Mouse (Mus musculus) midbrain, postnatal 0 days (tissue): Measurements from ENCODE around the gene Ptprj. TPM values are rescaled to one million over a fixed set of nuclear protein-coding genes. Genes with fewer than 3 reads are reported as not detected.

Experiments
- ATAC-seq: fragments of 200-750 bp; cut with Nextera tagmentation; 2 replicates; pipeline ENCODE4 v1.8.0; 2017; ENCODE audit warnings: moderate number of reproducible peaks, mild to moderate bottlenecking, moderate TSS enrichment, moderate library complexity; ENCODE audit not compliant: low FRiP score
- DNase-seq: peaks from one replicate; pipeline ENCODE4 v3.0.0-alpha.2; 2015; ENCODE audit warnings: low spot score
- H3K27ac ChIP-seq: fragments of 300-500 bp; sonication (generic); 2 replicates; pipeline ENCODE4 v1.5.1; 2014; ENCODE audit warnings: low read depth, mild to moderate bottlenecking, low read length, mixed read lengths
- H3K27me3 ChIP-seq: fragments of 300-500 bp; sonication (generic); 2 replicates; pipeline ENCODE4 v1.6.1; 2014; ENCODE audit warnings: low read length, control low read depth, mixed read lengths; ENCODE audit not compliant: insufficient read depth
- H3K36me3 ChIP-seq: fragments of 300-500 bp; sonication (generic); 2 replicates; pipeline ENCODE4 v1.6.1; 2014; ENCODE audit warnings: low read length, control low read depth, mixed read lengths; ENCODE audit not compliant: insufficient read depth
- H3K4me1 ChIP-seq: fragments of 300-500 bp; sonication (generic); 2 replicates; pipeline ENCODE4 v1.6.1; 2014; ENCODE audit warnings: mild to moderate bottlenecking, control low read depth, antibody characterized with exemption, low read length, mixed read lengths; ENCODE audit not compliant: insufficient read depth
- H3K4me2 ChIP-seq: fragments of 300-500 bp; sonication (generic); 2 replicates; pipeline ENCODE4 v1.6.1; 2014; ENCODE audit warnings: low read depth, mild to moderate bottlenecking, low read length, mixed read lengths; ENCODE audit not compliant: poor library complexity, severe bottlenecking
- H3K4me3 ChIP-seq: fragments of 300-500 bp; sonication (generic); 2 replicates; pipeline ENCODE4 v1.5.1; 2014; ENCODE audit warnings: low read depth, mild to moderate bottlenecking, low read length, moderate library complexity
- H3K9ac ChIP-seq: fragments of 300-500 bp; sonication (generic); replicated peaks from 2 replicates; pipeline ENCODE4 v1.6.1; 2014; ENCODE audit warnings: mild to moderate bottlenecking, low read length, moderate library complexity, mixed read lengths; ENCODE audit not compliant: poor library complexity, severe bottlenecking
- H3K9me3 ChIP-seq: fragments of 300-500 bp; sonication (generic); 2 replicates; pipeline ENCODE4 v1.6.1; 2016; ENCODE audit warnings: low read length, control low read depth
- CTCF ChIP-seq: IDR thresholded peaks from 2 replicates; pipeline ENCODE4 v1.5.1; 2016; ENCODE audit warnings: antibody characterized with exemption, mild to moderate bottlenecking
- WGBS: fragments of 180-500 bp; shearing (Covaris S2); extraction: QIAGEN DNeasy Blood & Tissue Kit; methylation state at CpG from one replicate; pipeline ENCODE4 v1.1.7; 2014; 5-methylcytosine and 5-hydroxymethylcytosine counted together
- polyA plus RNA-seq: library from polyadenylated mRNA; unstranded; fragments of >200 nt; fragmentation: Nextera tagmentation; extraction: Ambion mirVana; gene quantifications from 2 replicates; pipeline ENCODE4 v1.2.1, GENCODE M21; 2015
- total RNA-seq: library from RNA; depleted of rRNA; stranded (reverse); fragments of >200 nt; gene quantifications from 2 replicates; pipeline ENCODE4 v1.2.3, GENCODE M21; 2014

The Ptprj gene
- total and polyA plus RNA-seq, 2 experiments from 2014 or later = 4.3 to 36.6 TPM

DNA sequence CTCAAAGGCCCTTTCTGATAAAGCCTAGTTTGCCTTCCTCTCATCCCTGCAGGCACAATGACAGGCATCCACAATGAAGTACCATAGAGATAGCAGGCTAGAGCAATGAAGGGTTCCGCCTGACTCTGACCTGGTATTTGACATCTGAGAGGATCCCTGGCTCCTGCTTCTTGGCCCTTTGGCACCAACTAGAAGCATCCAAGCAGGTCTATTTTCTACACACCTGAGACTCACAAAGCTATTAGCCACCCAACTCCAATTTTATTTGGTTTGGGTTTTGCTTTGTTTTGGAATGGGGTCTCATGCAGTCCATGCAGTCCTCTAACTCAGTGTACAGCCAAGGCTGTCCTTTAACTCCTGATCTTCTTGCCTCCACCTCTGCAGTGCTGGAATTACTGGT lies 7.7 kb upstream of the Ptprj start:
- WGBS = 94% methylated on average over 1 of the region's 1 CpGs
- H3K27ac ChIP-seq = no peak overlapping the region
- no peak for DNase-seq

GRCm38 (mm10) chr2:90584506-90584905 lies 4.1 kb upstream of the Ptprj start:
- no peak for TF ChIP-seq CTCF
- Histone ChIP-seq H3K4me2 (no peak overlapping the region), H3K9ac (no peak overlapping the region), H3K36me3 (no peaks in the 10 kb centered on the region), H3K27ac (no peak overlapping the region), H3K4me1 (no peaks in the 10 kb centered on the region; the same call in 1 of the 2 replicates), H3K27me3 (no peaks in the 10 kb centered on the region), H3K9me3 (no peaks in the 10 kb centered on the region), H3K4me3 (no peak overlapping the region)
- ATAC-seq (no peak), DNase-seq (no peak)
- 50% methylated on average over 4 of the region's 4 CpGs for WGBS

More for the DNA sequence above, 7.7 kb upstream of the Ptprj start:
- H3K9ac ChIP-seq = no peak overlapping the region
- no peak overlapping the region for H3K4me2 ChIP-seq
- no peaks in the 10 kb centered on the region for H3K36me3 ChIP-seq
- H3K9me3 ChIP-seq = no peaks in the 10 kb centered on the region
- no peak for TF ChIP-seq CTCF
- H3K4me3 ChIP-seq = no peak overlapping the region
- no peaks in the 10 kb centered on the region for H3K4me1 ChIP-seq
- no peak for ATAC-seq
- H3K27me3 ChIP-seq = no peaks in the 10 kb centered on the region

- WGBS = 27% methylated on average over 5 of the region's 5 CpGs
- Histone ChIP-seq H3K27ac (no peak overlapping the region), H3K4me1 (no peaks in the 10 kb centered on the region; the same call in 1 of the 2 replicates), H3K27me3 (no peaks in the 10 kb centered on the region), H3K9ac (no peak overlapping the region), H3K4me2 (no peak overlapping the region), H3K4me3 (no peak overlapping the region), H3K36me3 (no peaks in the 10 kb centered on the region), H3K9me3 (no peaks in the 10 kb centered on the region)
- DNase-seq (no peak), ATAC-seq (no peak)
- no peak for TF ChIP-seq CTCF
Observed at GRCm38 (mm10) chr2:90583628-90584131, 3.2 kb upstream of the Ptprj start.

DNA sequence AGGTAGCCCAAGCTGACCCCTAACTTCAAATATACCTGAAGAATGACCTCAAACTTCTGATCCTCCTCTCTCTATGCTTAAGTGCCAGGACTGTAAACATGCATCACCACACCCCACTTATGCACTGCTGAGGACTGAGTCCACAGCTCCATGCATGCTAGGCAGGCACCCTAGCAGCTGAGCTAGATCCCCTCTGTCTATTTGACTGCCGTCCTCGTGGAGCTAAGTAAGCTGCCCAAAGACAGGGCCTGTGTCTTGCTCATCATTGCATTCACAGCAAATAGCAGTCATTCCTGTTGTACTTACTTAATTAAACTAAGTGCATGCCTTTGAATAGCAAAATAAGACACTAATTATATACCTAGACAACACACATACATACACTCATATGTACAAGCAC lies 2.4 kb upstream of the Ptprj start:
- Histone ChIP-seq H3K9ac (no peak overlapping the region), H3K27me3 (no peaks in the 10 kb centered on the region), H3K4me3 (no peak overlapping the region), H3K36me3 (no peaks in the 10 kb centered on the region), H3K9me3 (no peaks in the 10 kb centered on the region), H3K4me2 (no peak overlapping the region), H3K4me1 (peaks cover 3% of the 10 kb centered on the region; the same call in 1 of the 2 replicates), H3K27ac (no peak overlapping the region)
- DNase-seq = no peak
- 60% methylated on average over 2 of the region's 2 CpGs for WGBS
- no peak for ATAC-seq
- no peak for TF ChIP-seq CTCF

GRCm38 (mm10) chr2:90582311-90582710 lies 1.9 kb upstream of the Ptprj start:
- Histone ChIP-seq H3K9ac (no peak overlapping the region), H3K27me3 (no peaks in the 10 kb centered on the region), H3K4me1 (peaks cover 3% of the 10 kb centered on the region; the same call in 1 of the 2 replicates), H3K27ac (no peak overlapping the region), H3K4me3 (no peak overlapping the region), H3K4me2 (no peak overlapping the region), H3K9me3 (no peaks in the 10 kb centered on the region), H3K36me3 (no peaks in the 10 kb centered on the region)
- ATAC-seq (no peak), DNase-seq (no peak)
- TF ChIP-seq CTCF = no peak
- WGBS = 79% methylated on average over 4 of the region's 4 CpGs

GRCm38 (mm10) chr2:90581796-90582125 lies 1.3 kb upstream of the Ptprj start:
- TF ChIP-seq CTCF = no peak
- no peak overlapping the region for H3K9ac ChIP-seq
- no peaks in the 10 kb centered on the region for H3K36me3 ChIP-seq
- no peak overlapping the region for H3K27ac ChIP-seq
- peaks cover 3% of the 10 kb centered on the region; the same call in 1 of the 2 replicates for H3K4me1 ChIP-seq
- H3K9me3 ChIP-seq = no peaks in the 10 kb centered on the region
- no peak overlapping the region for H3K4me2 ChIP-seq
- DNase-seq = no peak
- no peak overlapping the region for H3K4me3 ChIP-seq
- no peak for ATAC-seq
- no peaks in the 10 kb centered on the region for H3K27me3 ChIP-seq
- 57% methylated on average over 1 of the region's 1 CpGs for WGBS
